Mouse (Mus musculus) thymus, adult 2 months (tissue): ENCODE results near the gene Gm20388. TPM values are rescaled to one million over a fixed set of nuclear protein-coding genes. Genes with fewer than 3 reads are reported as not detected.

Experiments used
- DNase-seq: peaks from one replicate; pipeline ENCODE4 v3.0.0; 2021
- H3K27ac ChIP-seq: fragments of 200-500 bp; 2 replicates; pipeline ENCODE4 v1.5.1; 2012; ENCODE audit warnings: low read length, control low read depth; ENCODE audit not compliant: control insufficient read depth, insufficient read depth
- H3K27me3 ChIP-seq: fragments of 200-500 bp; 2 replicates; pipeline ENCODE4 v1.6.1; 2012; ENCODE audit warnings: mild to moderate bottlenecking, low read length, moderate library complexity, mixed read lengths; ENCODE audit not compliant: control insufficient read depth, insufficient read depth
- H3K36me3 ChIP-seq: fragments of 200-500 bp; 2 replicates; pipeline ENCODE4 v1.6.1; 2012; ENCODE audit warnings: mild to moderate bottlenecking, low read length, moderate library complexity; ENCODE audit not compliant: control insufficient read depth, insufficient read depth
- H3K4me1 ChIP-seq: fragments of 200-500 bp; replicated peaks from 2 replicates; pipeline ENCODE4 v1.6.1; 2012; ENCODE audit warnings: low read length; ENCODE audit not compliant: control insufficient read depth, insufficient read depth
- H3K4me3 ChIP-seq: fragments of 200-500 bp; 2 replicates; pipeline ENCODE4 v1.5.1; 2012; ENCODE audit warnings: mild to moderate bottlenecking, low read length, control low read depth, moderate library complexity; ENCODE audit not compliant: control insufficient read depth, insufficient read depth
- CTCF ChIP-seq: fragments of 200-500 bp; IDR thresholded peaks from 2 replicates; pipeline ENCODE4 v1.5.1; 2012; ENCODE audit warnings: mild to moderate bottlenecking, control low read depth, low read length, moderate library complexity, borderline replicate concordance; ENCODE audit not compliant: control insufficient read depth, poor library complexity, insufficient read depth; ENCODE audit errors: extremely low read depth
- POLR2A ChIP-seq: fragments of 200-500 bp; IDR thresholded peaks from 2 replicates; pipeline ENCODE4 v1.6.1; 2012; ENCODE audit warnings: mild to moderate bottlenecking, low read length, control low read depth, moderate library complexity; ENCODE audit not compliant: control insufficient read depth, poor library complexity, insufficient read depth; ENCODE audit errors: extremely low read depth
- WGBS: fragments of 180-500 bp; shearing (Covaris S2); methylation state at CpG from one replicate; pipeline ENCODE4 v1.1.7; 2018; 5-methylcytosine and 5-hydroxymethylcytosine counted together
- polyA plus RNA-seq: library from polyadenylated mRNA; depleted of rRNA; stranded (reverse); fragments of >200 nt; gene quantifications from 2 replicates; pipeline ENCODE4 v1.2.3, GENCODE M21; 2012

Gene Gm20388
- polyA plus RNA-seq, 1 experiment: 103 TPM

DNA sequence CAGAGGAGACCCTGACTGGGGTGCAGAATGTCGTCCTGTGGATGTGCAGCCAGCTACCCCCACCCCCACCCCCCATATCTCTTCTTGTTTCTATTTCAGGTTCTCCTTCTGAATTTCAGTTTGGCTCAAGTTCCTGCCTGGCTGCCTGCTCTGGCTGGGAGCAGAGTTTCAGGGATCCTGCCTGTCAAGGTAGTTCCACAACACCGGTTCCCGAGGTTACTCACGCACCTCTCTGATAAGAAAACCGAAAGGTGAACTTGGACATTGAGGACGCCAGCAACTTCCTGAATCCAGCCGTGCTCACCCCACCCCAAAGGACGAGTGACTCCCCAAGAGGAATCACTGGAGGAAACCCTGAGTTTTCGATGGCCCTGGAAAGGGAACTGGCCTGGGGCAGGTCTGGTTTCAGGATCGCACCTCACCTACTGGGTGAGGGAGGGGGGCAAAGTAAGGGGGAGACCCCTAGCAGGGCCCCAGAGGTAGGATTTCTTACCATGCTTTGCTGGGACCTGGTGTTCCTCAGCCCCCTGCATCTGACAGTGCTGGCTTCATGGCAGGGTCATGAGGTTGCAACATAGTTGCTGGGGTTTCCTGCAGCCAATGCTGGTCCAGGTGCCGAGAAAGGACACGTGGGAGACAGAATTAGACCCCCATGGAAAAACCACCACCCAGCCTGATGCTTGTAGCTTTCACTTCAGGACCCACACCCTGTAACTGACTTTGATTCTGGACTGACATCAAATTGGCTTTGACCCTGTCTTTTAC is 858.0 kb downstream of the Gm20388 start:
- Histone ChIP-seq H3K4me1 (peaks cover 35% of the 10 kb centered on the region), H3K36me3 (no peaks in the 10 kb centered on the region), H3K27ac (no peak overlapping the region), H3K27me3 (no peaks in the 10 kb centered on the region), H3K4me3 (no peak overlapping the region)
- no peak for TF ChIP-seq CTCF
- no peak for TF ChIP-seq POLR2A
- DNase-seq: no peak
- WGBS: 61% methylated on average over 12 of the region's 12 CpGs

DNA sequence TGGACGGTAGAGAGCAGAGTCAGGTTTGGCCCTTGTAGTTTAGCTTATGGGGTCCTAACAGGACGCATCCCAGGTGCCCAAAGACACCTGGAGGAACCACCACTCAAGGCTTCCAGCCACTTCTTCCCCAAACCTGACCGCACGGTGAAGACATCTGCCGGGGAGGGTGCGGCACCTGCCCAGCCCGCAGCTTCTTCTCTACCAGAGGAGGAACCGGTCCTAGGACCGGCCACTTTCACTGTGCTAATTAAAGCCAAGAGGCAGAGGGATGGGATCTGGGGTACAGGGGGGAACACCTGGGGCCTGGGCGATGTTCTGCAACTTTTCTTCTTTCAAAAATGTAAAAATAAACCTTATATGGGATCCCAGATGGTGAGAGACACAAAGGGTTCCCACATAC is 866.5 kb downstream of the Gm20388 start:
- no peak for DNase-seq
- Histone ChIP-seq H3K36me3 (no peaks in the 10 kb centered on the region), H3K4me1 (peaks cover 23% of the 10 kb centered on the region), H3K4me3 (no peak overlapping the region), H3K27ac (no peak overlapping the region), H3K27me3 (no peaks in the 10 kb centered on the region)
- TF ChIP-seq POLR2A: no peak
- 43% methylated on average over 10 of the region's 10 CpGs for WGBS

DNA sequence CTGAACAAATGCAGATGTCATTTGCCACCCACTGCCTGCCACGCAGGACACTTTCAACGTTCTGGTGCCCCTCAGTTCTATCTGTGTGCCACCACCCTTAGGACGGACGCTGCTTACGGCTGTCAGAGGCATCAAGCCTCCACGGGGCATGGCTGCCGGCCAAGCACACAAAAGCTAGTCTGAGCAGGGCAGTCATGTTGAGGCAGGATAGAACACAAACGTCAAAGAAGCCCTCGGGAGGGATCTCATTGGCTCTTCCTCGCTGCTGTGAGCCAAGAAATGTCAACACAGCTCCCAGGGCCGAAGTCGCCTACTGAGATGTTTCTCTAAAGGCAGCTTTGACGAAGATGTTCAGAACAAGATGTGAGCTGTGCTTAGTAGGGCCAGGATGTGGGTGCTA is 867.1 kb downstream of the Gm20388 start:
- TF ChIP-seq CTCF: no peak
- no peak for TF ChIP-seq POLR2A
- peaks cover 23% of the 10 kb centered on the region for H3K4me1 ChIP-seq
- no peak for DNase-seq
- no peak overlapping the region for H3K4me3 ChIP-seq
- no peaks in the 10 kb centered on the region for H3K27me3 ChIP-seq
- no peak overlapping the region for H3K27ac ChIP-seq
- no peaks in the 10 kb centered on the region for H3K36me3 ChIP-seq
- 79% methylated on average over 13 of the region's 13 CpGs for WGBS

DNA sequence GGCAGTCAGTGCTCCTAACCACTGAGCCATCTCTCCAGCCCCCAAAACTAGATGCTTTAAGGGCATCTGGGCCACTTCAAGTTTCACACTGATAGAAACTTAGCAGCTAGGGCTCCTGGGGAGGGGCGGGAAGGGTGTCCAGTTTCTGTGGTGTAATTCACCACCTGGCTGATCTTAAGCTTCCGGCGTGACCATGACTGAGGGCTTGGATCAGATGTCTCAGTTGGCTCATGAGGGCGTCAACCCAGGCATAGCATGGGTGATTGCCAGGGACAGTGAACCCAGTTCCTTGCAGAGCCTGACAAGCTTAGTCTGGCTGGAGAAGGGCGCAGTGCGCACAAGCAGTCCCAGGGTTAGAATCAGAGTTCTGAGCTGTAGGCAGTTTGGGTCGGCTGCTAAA is 868.5 kb downstream of the Gm20388 start:
- 93% methylated on average over 7 of the region's 7 CpGs for whole genome bisulfite sequencing
- Histone ChIP-seq H3K4me3 (no peak overlapping the region), H3K27me3 (no peaks in the 10 kb centered on the region), H3K4me1 (peaks cover 13% of the 10 kb centered on the region), H3K36me3 (no peaks in the 10 kb centered on the region), H3K27ac (no peak overlapping the region)
- DNase-seq: no peak
- TF ChIP-seq POLR2A (no peak), CTCF (no peak)

- DNase-seq: no peak
- no peaks in the 10 kb centered on the region for H3K27me3 ChIP-seq
- no peaks in the 10 kb centered on the region for H3K36me3 ChIP-seq
- TF ChIP-seq CTCF: no peak
- TF ChIP-seq POLR2A: no peak
- H3K4me3 ChIP-seq: no peak overlapping the region
- H3K4me1 ChIP-seq: no peaks in the 10 kb centered on the region
- WGBS: 51% methylated on average over 4 of the region's 4 CpGs
- H3K27ac ChIP-seq: no peak overlapping the region
Measured at GRCm38 (mm10) chr8:120783781-120784180, 873.1 kb downstream of the Gm20388 start.

DNA sequence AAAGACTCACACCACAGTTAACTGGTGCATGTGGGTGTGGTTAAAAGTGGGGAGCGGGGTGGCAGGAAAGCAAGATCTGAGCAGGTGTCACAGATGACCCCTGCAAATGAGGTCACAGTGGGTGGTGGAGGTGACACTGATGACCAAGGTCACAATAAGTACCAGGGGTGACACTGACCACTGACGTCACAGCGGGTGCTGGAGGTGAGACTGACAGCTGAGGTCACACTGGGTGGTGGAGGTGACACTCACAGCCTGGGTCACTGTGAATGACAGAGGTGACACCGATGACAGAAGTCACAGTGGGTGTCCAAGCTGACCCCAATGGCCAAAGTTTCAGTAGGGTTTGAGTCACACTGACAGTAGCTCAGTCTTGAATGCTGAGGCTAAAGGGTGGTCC is 876.1 kb downstream of the Gm20388 start:
- Histone ChIP-seq H3K36me3 (no peaks in the 10 kb centered on the region), H3K4me3 (no peak overlapping the region), H3K4me1 (no peaks in the 10 kb centered on the region), H3K27me3 (no peaks in the 10 kb centered on the region), H3K27ac (no peak overlapping the region)
- DNase-seq: no peak
- WGBS: 92% methylated on average over 4 of the region's 4 CpGs
- TF ChIP-seq POLR2A (no peak), CTCF (no peak)

DNA sequence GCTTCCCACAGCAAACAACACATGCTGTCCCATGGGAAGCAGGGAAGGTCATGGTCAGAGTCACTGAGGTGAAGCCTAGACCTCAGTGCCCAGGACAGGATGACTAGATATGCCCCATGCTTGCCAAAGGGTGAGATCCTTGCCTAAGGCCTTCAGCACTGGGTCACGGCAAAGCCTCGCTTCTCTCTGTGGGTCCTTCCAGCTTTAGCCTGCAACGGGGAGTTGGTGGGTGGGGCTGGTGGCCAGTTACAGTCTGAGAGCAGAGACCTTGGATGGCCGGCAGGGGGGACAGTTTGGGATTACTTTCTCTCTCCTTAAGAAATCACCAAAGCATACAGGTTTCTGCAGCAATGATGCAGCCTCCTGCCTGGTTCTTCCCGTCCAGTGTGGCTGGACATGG is 877.0 kb downstream of the Gm20388 start:
- H3K27ac ChIP-seq: no peak overlapping the region
- no peaks in the 10 kb centered on the region for H3K36me3 ChIP-seq
- no peak overlapping the region for H3K4me3 ChIP-seq
- no peaks in the 10 kb centered on the region for H3K27me3 ChIP-seq
- no peak for DNase-seq
- peaks cover 4% of the 10 kb centered on the region; the same call in 1 of the 2 replicates for H3K4me1 ChIP-seq
- TF ChIP-seq POLR2A: no peak
- TF ChIP-seq CTCF: no peak
- 88% methylated on average over 5 of the region's 5 CpGs for WGBS
